Mouse (Mus musculus) cerebellum, postnatal 25 days (tissue): Measurements from ENCODE around the gene Tex36.
A peak's percentile ranks its signal among the peaks of the same experiment; 100 is the strongest.

Source experiments
- DNase-seq, 2 experiments: peaks; one replicate each; pipeline ENCODE4 v3.0.0; 2021; ENCODE audit warnings: mixed read lengths in 2 of 2

Tex36 gene

GRCm38 (mm10) chr7:133602058-133602457, at the start of gene Tex36:
Gene Tex36, minus strand, starts transcription at chr7:133602158.
- DNase-seq: no peak

- DNase-seq: no peak
These were observed 43.8 kb upstream of the Tex36 start for GRCm38 (mm10) chr7:133645716-133646115.

- DNase-seq: peak in 1 of 2 experiments; percentile 18
These were observed 36.9 kb upstream of the Tex36 start for GRCm38 (mm10) chr7:133638821-133639220.

GRCm38 (mm10) chr7:133638306-133638705, 36.3 kb upstream of the Tex36 start:
- peak in 1 of 2 experiments; percentile 37 for DNase-seq

GRCm38 (mm10) chr7:133637361-133638305, 35.7 kb upstream of the Tex36 start, which contains the start of gene Edrf1:
Gene Edrf1, plus strand, starts transcription at chr7:133637543.
- DNase-seq: peak; percentile 95 to 97

GRCm38 (mm10) chr7:133636738-133637352, 34.9 kb upstream of the Tex36 start:
- DNase-seq: peak; percentile 95 to 97

GRCm38 (mm10) chr7:133634932-133635650, 33.1 kb upstream of the Tex36 start:
- DNase-seq: no peak

- DNase-seq: peak; percentile 71 to 83
These were observed 30.5 kb upstream of the Tex36 start for GRCm38 (mm10) chr7:133632476-133632875.

GRCm38 (mm10) chr7:133630821-133631220, 28.9 kb upstream of the Tex36 start:
- no peak for DNase-seq

- no peak for DNase-seq
These were observed 25.4 kb upstream of the Tex36 start for GRCm38 (mm10) chr7:133627184-133627936.

GRCm38 (mm10) chr7:133623226-133623625, 21.3 kb upstream of the Tex36 start:
- no peak for DNase-seq

GRCm38 (mm10) chr7:133620721-133621120, 18.8 kb upstream of the Tex36 start:
- peak in 1 of 2 experiments; percentile 45 for DNase-seq

GRCm38 (mm10) chr7:133612981-133613380, 11.0 kb upstream of the Tex36 start:
- DNase-seq: peak; percentile 45 to 55

- peak; percentile 73 to 79 for DNase-seq
These were observed 7.6 kb upstream of the Tex36 start for GRCm38 (mm10) chr7:133609585-133609984.

- peak; percentile 31 to 48 for DNase-seq
These were observed 6.8 kb upstream of the Tex36 start for GRCm38 (mm10) chr7:133608631-133609340.

- peak; percentile 22 to 25 for DNase-seq
These were observed 6.1 kb upstream of the Tex36 start for GRCm38 (mm10) chr7:133607883-133608575.

- DNase-seq: no peak
These were observed 5.4 kb upstream of the Tex36 start for GRCm38 (mm10) chr7:133607331-133607730.

- DNase-seq: no peak
These were observed 2.6 kb upstream of the Tex36 start for GRCm38 (mm10) chr7:133604427-133605081.

GRCm38 (mm10) chr7:133603156-133603555, 1.2 kb upstream of the Tex36 start:
- no peak for DNase-seq

GRCm38 (mm10) chr7:133600558-133600957, 1.4 kb downstream of the Tex36 start:
- DNase-seq: no peak
